Mouse (Mus musculus): Measurements from ENCODE around the gene Cachd1. TPM values are rescaled to one million over a fixed set of nuclear protein-coding genes. Genes with fewer than 3 reads are reported as not detected.

Cachd1 gene
- total RNA-seq, 1 experiment from 2014 or later = not detected

GRCm38 (mm10) chr4:101009092-101009491 lies 232.6 kb downstream of the Cachd1 start:
- ATAC-seq (ENCODE audit: extremely low read depth, insufficient number of reproducible peaks, low FRiP score, poor library complexity, severe bottlenecking) = no peak

DNA sequence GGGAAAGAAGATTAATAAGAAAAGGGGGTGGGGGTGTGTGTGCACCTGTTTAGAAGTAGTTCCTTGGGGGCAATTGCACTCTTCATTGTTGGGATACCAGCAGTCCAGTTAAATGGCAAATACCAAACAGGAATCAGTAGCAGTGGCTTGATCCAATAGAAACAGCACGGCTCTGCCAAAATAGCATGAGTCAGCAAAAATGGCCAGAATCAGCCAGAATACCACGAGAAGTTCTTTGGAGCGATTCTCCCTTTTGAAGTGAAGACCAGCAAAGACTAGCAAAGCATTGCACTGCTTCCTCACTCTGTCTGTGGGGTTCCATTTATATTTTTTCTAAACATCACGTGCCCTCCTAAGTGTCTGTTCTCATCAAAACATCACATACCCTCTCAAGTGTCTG lies 241.3 kb downstream of the Cachd1 start:
- ATAC-seq (ENCODE audit: extremely low read depth, insufficient number of reproducible peaks, low FRiP score, poor library complexity, severe bottlenecking) = no peak

GRCm38 (mm10) chr4:101020596-101020995 lies 244.1 kb downstream of the Cachd1 start, which contains the start of gene Gm10577:
Gene Gm10577 (minus strand): TSS chr4:101020696.
- no peak for ATAC-seq (ENCODE audit: extremely low read depth, insufficient number of reproducible peaks, low FRiP score, poor library complexity, severe bottlenecking)

DNA sequence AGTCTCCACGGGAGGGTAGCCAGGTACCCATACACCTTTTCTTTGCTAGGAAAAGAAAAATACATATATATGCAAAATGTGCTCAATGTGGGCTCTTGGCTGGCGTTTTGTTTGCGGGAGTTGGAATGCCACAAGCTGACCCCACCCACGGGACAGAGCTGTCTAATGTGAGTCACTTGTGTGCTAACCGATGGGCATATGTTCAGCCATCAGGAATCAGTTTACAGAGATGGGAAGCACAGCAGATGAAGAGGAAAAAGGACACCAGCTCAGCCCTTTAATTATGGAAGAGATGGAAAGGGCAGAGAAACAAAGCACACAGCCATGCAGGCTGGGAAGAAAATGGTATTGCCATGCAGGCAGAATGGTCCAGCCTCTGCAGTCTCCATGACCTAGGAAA lies 250.1 kb downstream of the Cachd1 start:
- no peak for ATAC-seq (ENCODE audit: extremely low read depth, insufficient number of reproducible peaks, low FRiP score, poor library complexity, severe bottlenecking)

- no peak for ATAC-seq (ENCODE audit: extremely low read depth, insufficient number of reproducible peaks, low FRiP score, poor library complexity, severe bottlenecking)
These were observed 250.5 kb downstream of the Cachd1 start for GRCm38 (mm10) chr4:101026995-101027394.

DNA sequence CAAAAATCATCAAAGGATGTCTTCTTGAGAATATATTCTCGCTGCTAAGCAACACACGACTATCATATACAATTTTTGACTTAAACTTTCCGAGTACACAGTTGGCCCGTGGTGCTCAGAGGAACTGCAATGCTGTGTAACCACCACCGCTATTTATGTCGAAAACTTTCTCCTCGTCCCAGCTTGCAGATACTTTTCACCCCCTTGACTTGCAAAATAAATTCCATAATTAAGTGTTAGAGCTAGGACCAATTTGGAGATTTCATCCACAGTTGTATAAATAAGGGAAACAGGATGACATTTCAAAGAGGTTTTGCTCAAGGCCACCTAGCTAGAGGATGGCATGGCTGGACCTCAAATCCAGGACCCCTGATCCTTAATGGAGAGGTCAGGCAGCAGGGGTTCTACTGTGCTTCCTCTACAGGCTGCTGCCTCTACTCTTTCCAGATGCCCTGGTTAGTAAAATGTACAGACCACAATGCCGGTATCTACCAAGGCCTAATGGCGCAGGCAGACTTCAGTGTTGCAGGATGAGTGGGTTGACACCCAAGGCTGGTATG lies 251.5 kb downstream of the Cachd1 start:
- no peak for ATAC-seq (ENCODE audit: extremely low read depth, insufficient number of reproducible peaks, low FRiP score, poor library complexity, severe bottlenecking)

DNA sequence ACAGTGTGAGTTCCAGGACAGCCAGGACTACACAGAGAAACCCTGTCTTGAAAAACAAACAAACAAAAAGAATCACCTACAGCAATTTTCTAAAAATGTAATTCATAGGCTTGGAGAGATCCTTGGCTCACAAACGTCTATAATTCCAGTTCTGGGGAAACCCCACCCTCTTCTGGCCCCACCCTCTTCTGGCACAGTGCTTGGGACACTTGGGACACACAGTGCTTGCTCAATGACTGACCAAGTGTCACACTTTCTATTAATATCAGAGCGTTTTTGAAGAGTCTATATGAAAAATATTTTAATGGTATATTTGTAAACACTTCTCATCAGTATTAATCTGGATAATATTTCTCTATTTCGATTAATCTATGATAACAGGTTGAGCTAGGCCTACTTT lies 256.6 kb downstream of the Cachd1 start:
- ATAC-seq (ENCODE audit: extremely low read depth, insufficient number of reproducible peaks, low FRiP score, poor library complexity, severe bottlenecking) = no peak

DNA sequence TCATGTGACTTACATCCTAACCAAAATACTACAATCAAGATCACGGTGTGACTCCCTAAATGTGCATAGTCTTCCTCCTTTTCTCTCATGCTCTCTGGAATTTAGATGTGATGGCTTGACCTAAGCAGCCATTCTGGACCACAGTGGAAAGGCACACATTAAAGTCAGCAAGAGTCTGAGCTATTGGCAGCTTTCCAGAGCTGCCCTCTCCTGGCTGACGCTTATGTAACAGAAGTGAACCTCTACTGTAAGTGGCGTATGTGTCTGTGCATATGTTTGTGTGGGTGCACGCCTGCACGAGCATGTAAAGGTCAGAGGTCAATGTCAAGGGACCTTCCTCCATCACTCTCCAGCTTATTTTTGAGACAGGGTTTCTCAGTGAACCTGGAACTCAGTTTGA lies 258.7 kb downstream of the Cachd1 start:
- ATAC-seq (ENCODE audit: extremely low read depth, insufficient number of reproducible peaks, low FRiP score, poor library complexity, severe bottlenecking) = no peak

DNA sequence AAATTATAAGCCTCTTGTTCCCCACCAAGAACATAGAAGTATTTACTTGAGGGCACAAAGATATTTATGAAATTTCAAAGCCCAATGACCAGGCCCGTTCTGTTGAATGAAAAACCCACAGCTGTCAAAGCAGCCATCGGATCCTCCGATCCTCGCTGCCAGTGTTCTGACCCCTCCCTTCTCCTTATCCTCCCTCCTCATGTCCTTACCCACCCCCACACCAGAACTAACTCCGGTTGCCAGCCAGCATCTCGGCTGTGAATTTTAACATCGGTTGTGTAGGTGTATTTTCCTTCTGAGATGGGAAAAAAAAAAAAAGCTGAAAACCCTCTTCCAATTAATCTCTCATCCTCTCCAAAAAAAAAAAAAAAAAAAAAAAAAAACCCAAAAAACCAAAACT lies 260.7 kb downstream of the Cachd1 start:
- no peak for ATAC-seq (ENCODE audit: extremely low read depth, insufficient number of reproducible peaks, low FRiP score, poor library complexity, severe bottlenecking)

GRCm38 (mm10) chr4:101043691-101044090 lies 267.2 kb downstream of the Cachd1 start:
- no peak for ATAC-seq (ENCODE audit: extremely low read depth, insufficient number of reproducible peaks, low FRiP score, poor library complexity, severe bottlenecking)

DNA sequence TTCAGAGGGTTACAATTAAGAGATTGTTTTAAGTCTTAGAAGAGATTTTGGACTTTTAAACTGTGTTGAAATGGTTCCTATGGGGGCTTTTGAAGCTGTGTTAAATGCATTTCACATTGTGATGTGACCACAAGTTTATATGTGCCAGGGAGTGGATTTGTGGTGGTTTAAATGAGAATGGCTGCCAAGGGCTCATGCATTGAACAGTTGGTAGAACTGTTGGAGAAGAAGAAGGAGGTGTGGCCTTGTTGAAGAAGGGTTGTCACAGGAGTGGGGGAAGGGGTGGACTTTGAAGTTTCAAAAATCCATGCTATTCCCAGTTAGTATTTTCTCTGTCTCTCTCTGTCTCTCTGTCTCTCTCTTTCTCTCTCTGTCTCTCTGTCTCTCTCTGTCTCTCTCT lies 267.7 kb downstream of the Cachd1 start:
- ATAC-seq (ENCODE audit: extremely low read depth, insufficient number of reproducible peaks, low FRiP score, poor library complexity, severe bottlenecking) = no peak

DNA sequence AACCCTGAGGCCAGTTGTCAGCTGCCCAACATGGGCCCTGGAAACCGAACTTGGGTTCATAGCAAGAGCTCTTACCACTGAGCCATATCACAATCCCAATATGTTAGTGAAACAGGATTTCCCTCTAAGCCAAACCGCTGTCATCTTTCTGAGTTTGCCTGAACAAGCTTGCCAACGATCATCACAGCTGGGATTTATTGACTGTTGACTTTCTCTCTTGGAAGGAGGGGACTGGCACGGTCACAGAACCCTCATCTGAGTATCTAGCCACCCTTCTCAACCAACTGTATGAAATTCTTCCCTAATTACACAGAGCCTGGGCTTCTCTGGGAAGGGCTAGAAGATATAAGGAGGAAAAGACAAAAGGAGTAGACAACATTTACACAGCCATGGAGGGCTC lies 270.1 kb downstream of the Cachd1 start:
- no peak for ATAC-seq (ENCODE audit: extremely low read depth, insufficient number of reproducible peaks, low FRiP score, poor library complexity, severe bottlenecking)

- ATAC-seq (ENCODE audit: extremely low read depth, insufficient number of reproducible peaks, low FRiP score, poor library complexity, severe bottlenecking) = no peak
These were observed 285.7 kb downstream of the Cachd1 start for GRCm38 (mm10) chr4:101062146-101062545.

DNA sequence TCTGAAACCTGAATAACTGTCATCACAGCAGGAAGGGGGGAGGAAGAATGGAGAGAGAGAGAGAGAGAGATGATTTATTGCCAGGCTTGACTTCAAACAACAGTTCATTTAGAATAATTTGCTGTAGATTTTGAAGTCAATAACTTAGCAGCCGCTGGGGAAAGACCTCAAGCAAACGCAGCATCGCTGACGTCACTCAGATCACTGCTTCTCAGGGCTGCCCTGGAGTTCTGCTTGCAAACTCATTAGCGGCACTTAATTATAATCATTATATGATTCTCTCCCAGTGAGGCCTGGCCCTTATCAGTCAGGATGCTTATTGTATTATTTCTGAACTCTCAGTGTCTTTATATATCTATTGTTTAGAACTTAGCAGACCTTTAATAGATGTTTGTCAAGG lies 289.9 kb downstream of the Cachd1 start:
- no peak for ATAC-seq (ENCODE audit: extremely low read depth, insufficient number of reproducible peaks, low FRiP score, poor library complexity, severe bottlenecking)

GRCm38 (mm10) chr4:101068786-101069153 lies 292.3 kb downstream of the Cachd1 start, which contains the start of gene Raver2:
Gene Raver2 (plus strand): TSS chr4:101068983.
- ATAC-seq (ENCODE audit: extremely low read depth, insufficient number of reproducible peaks, low FRiP score, poor library complexity, severe bottlenecking) = no peak

- ATAC-seq (ENCODE audit: extremely low read depth, insufficient number of reproducible peaks, low FRiP score, poor library complexity, severe bottlenecking) = no peak
These were observed 292.9 kb downstream of the Cachd1 start for GRCm38 (mm10) chr4:101069154-101069971.

DNA sequence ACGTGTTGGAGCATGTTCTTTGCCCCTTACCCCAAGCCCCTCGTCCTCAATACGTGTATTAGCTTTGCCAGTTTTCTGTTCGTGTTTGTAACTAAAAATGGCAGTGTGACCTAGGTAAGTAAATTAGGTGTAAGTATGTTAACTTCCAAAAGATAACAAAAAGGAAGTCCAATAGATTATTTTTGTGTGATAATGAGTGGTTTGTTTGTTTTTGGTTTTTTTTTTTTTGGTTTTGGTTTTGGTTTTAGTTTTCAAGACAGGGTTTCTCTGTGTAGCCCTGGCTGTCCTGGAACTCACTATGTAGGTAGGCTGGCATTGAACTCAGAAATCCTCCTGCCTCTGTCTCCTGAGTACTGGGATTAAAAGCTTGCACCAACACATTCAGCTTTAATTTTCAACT lies 295.1 kb downstream of the Cachd1 start:
- ATAC-seq (ENCODE audit: extremely low read depth, insufficient number of reproducible peaks, low FRiP score, poor library complexity, severe bottlenecking) = no peak

DNA sequence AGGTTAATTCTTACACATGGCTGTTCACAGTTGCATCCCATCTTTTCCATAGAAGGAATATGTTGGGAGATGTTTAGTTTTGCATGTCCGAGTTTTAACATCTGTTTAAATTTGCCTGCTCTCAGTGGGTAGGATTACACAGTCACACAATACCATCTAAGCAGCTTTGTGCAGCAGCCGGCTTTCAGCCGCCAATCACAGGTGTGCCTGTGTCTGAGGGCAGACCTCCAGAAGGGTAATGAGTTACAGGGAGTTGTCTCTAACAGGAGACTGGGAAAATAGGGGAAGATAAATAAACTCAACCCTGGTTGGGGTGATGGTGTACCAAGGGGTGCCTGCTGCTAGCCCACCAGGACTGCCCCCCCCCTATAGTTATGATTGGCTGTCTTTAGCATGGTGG lies 299.9 kb downstream of the Cachd1 start:
- no peak for ATAC-seq (ENCODE audit: extremely low read depth, insufficient number of reproducible peaks, low FRiP score, poor library complexity, severe bottlenecking)

Data from neutrophil, adult 5-6 weeks (primary cell).